Mouse (Mus musculus): ENCODE results near the gene Rbm38. TPM values are rescaled to one million over a fixed set of nuclear protein-coding genes. Genes with fewer than 3 reads are reported as not detected.
A peak's percentile ranks its signal among the peaks of the same experiment; 100 is the strongest.

Rbm38 gene
- polyA plus RNA-seq, 1 experiment = 16.3 TPM

GRCm38 (mm10) chr2:173011440-173011839 is 8.9 kb upstream of the Rbm38 start:
- no peaks in the 10 kb centered on the region for H3K4me1 ChIP-seq (ENCODE audit: control insufficient read depth, insufficient read depth, low read length)
- no peak overlapping the region for H3K4me3 ChIP-seq (ENCODE audit: insufficient read depth, low read length)
- TF ChIP-seq CTCF (IDR thresholded peaks at IDR 0.05; ENCODE audit: low read depth, low read length) (no peak), POLR2A (IDR thresholded peaks at IDR 0.05; ENCODE audit: borderline replicate concordance, low read depth, low read length) (no peak)
- H3K27ac ChIP-seq (ENCODE audit: insufficient read depth, low read depth, low read length) = no peak overlapping the region

- TF ChIP-seq CTCF (IDR thresholded peaks at IDR 0.05; ENCODE audit: low read depth, low read length) = no peak
- H3K4me1 ChIP-seq (ENCODE audit: control insufficient read depth, insufficient read depth, low read length) = peaks cover 11% of the 10 kb centered on the region
- no peak overlapping the region for H3K27ac ChIP-seq (ENCODE audit: insufficient read depth, low read depth, low read length)
- no peak overlapping the region for H3K4me3 ChIP-seq (ENCODE audit: insufficient read depth, low read length)
These were observed 5.5 kb upstream of the Rbm38 start for GRCm38 (mm10) chr2:173014741-173015287.

- H3K4me1 ChIP-seq (ENCODE audit: control insufficient read depth, insufficient read depth, low read length) = peaks cover 12% of the 10 kb centered on the region
- no peak overlapping the region for H3K4me3 ChIP-seq (ENCODE audit: insufficient read depth, low read length)
- TF ChIP-seq CTCF (IDR thresholded peaks at IDR 0.05; ENCODE audit: low read depth, low read length) = no peak
- no peak for TF ChIP-seq POLR2A (IDR thresholded peaks at IDR 0.05; ENCODE audit: borderline replicate concordance, low read depth, low read length)
- no peak overlapping the region for H3K27ac ChIP-seq (ENCODE audit: insufficient read depth, low read depth, low read length)
These were observed 2.4 kb upstream of the Rbm38 start for GRCm38 (mm10) chr2:173017940-173018339.

- Histone ChIP-seq H3K4me3 (ENCODE audit: insufficient read depth, low read length) (no peak overlapping the region), H3K27ac (ENCODE audit: insufficient read depth, low read depth, low read length) (no peak overlapping the region), H3K4me1 (ENCODE audit: control insufficient read depth, insufficient read depth, low read length) (peaks cover 19% of the 10 kb centered on the region)
- TF ChIP-seq CTCF (IDR thresholded peaks at IDR 0.05; ENCODE audit: low read depth, low read length) (no peak), POLR2A (IDR thresholded peaks at IDR 0.05; ENCODE audit: borderline replicate concordance, low read depth, low read length) (no peak)
These were observed 1.7 kb upstream of the Rbm38 start for GRCm38 (mm10) chr2:173018618-173019017.

- H3K27ac ChIP-seq (ENCODE audit: insufficient read depth, low read depth, low read length) = no peak overlapping the region
- H3K4me3 ChIP-seq (ENCODE audit: insufficient read depth, low read length) = peak overlapping the region; percentile 63
- no peak for TF ChIP-seq CTCF (IDR thresholded peaks at IDR 0.05; ENCODE audit: low read depth, low read length)
- TF ChIP-seq POLR2A (IDR thresholded peaks at IDR 0.05; ENCODE audit: borderline replicate concordance, low read depth, low read length) = no peak
- peaks cover 24% of the 10 kb centered on the region for H3K4me1 ChIP-seq (ENCODE audit: control insufficient read depth, insufficient read depth, low read length)
These were observed 976 bp upstream of the Rbm38 start for GRCm38 (mm10) chr2:173019322-173019721.

GRCm38 (mm10) chr2:173019790-173020189 is 508 bp upstream of the Rbm38 start:
- Histone ChIP-seq H3K4me3 (ENCODE audit: insufficient read depth, low read length) (peak overlapping the region; percentile 63), H3K27ac (ENCODE audit: insufficient read depth, low read depth, low read length) (no peak overlapping the region), H3K4me1 (ENCODE audit: control insufficient read depth, insufficient read depth, low read length) (peaks cover 28% of the 10 kb centered on the region)
- TF ChIP-seq POLR2A (IDR thresholded peaks at IDR 0.05; ENCODE audit: borderline replicate concordance, low read depth, low read length) = no peak
- no peak for TF ChIP-seq CTCF (IDR thresholded peaks at IDR 0.05; ENCODE audit: low read depth, low read length)

- Histone ChIP-seq H3K4me1 (ENCODE audit: control insufficient read depth, insufficient read depth, low read length) (peaks cover 35% of the 10 kb centered on the region), H3K27ac (ENCODE audit: insufficient read depth, low read depth, low read length) (peak overlapping the region; percentile 37; the same call in 1 of the 2 replicates), H3K4me3 (ENCODE audit: insufficient read depth, low read length) (peak overlapping the region; percentile 90)
- peak; percentile 94; the same call in 1 of the 2 replicates for TF ChIP-seq POLR2A (IDR thresholded peaks at IDR 0.05; ENCODE audit: borderline replicate concordance, low read depth, low read length)
- no peak for TF ChIP-seq CTCF (IDR thresholded peaks at IDR 0.05; ENCODE audit: low read depth, low read length)
These were observed 1.3 kb downstream of the Rbm38 start for GRCm38 (mm10) chr2:173021633-173022055.

- Histone ChIP-seq H3K4me1 (ENCODE audit: control insufficient read depth, insufficient read depth, low read length) (peaks cover 36% of the 10 kb centered on the region), H3K4me3 (ENCODE audit: insufficient read depth, low read length) (peak overlapping the region; percentile 90), H3K27ac (ENCODE audit: insufficient read depth, low read depth, low read length) (peak overlapping the region; percentile 37)
- no peak for TF ChIP-seq POLR2A (IDR thresholded peaks at IDR 0.05; ENCODE audit: borderline replicate concordance, low read depth, low read length)
- no peak for TF ChIP-seq CTCF (IDR thresholded peaks at IDR 0.05; ENCODE audit: low read depth, low read length)
These were observed 1.9 kb downstream of the Rbm38 start for GRCm38 (mm10) chr2:173022056-173022681.

GRCm38 (mm10) chr2:173022813-173023212 is 2.5 kb downstream of the Rbm38 start:
- H3K27ac ChIP-seq (ENCODE audit: insufficient read depth, low read depth, low read length) = no peak overlapping the region
- peak overlapping the region; percentile 90 for H3K4me3 ChIP-seq (ENCODE audit: insufficient read depth, low read length)
- peaks cover 36% of the 10 kb centered on the region for H3K4me1 ChIP-seq (ENCODE audit: control insufficient read depth, insufficient read depth, low read length)
- TF ChIP-seq CTCF (IDR thresholded peaks at IDR 0.05; ENCODE audit: low read depth, low read length) = no peak
- TF ChIP-seq POLR2A (IDR thresholded peaks at IDR 0.05; ENCODE audit: borderline replicate concordance, low read depth, low read length) = no peak

- TF ChIP-seq CTCF (IDR thresholded peaks at IDR 0.05; ENCODE audit: low read depth, low read length) = no peak
- TF ChIP-seq POLR2A (IDR thresholded peaks at IDR 0.05; ENCODE audit: borderline replicate concordance, low read depth, low read length) = no peak
- H3K4me3 ChIP-seq (ENCODE audit: insufficient read depth, low read length) = peak overlapping the region; percentile 90
- H3K27ac ChIP-seq (ENCODE audit: insufficient read depth, low read depth, low read length) = no peak overlapping the region
- H3K4me1 ChIP-seq (ENCODE audit: control insufficient read depth, insufficient read depth, low read length) = peaks cover 36% of the 10 kb centered on the region
These were observed 3.1 kb downstream of the Rbm38 start for GRCm38 (mm10) chr2:173023371-173023851.
